Mouse (Mus musculus) liver, postnatal 0 days (tissue): ENCODE measurements around the gene Rps19bp1. TPM values are rescaled to one million over a fixed set of nuclear protein-coding genes. Genes with fewer than 3 reads are reported as not detected.

ENCODE experiments used
- ATAC-seq: fragments of 200-750 bp; cut with Nextera tagmentation; 2 replicates; pipeline ENCODE4 v1.8.0; 2017; ENCODE audit warnings: mild to moderate bottlenecking, moderate library complexity
- DNase-seq: peaks from one replicate; pipeline ENCODE4 v3.0.0-alpha.2; 2016
- H3K27ac ChIP-seq: fragments of 300-500 bp; sonication (generic); 2 replicates; pipeline ENCODE4 v1.5.1; 2014; ENCODE audit warnings: antibody characterized with exemption, moderate library complexity, mild to moderate bottlenecking, low read depth
- H3K27me3 ChIP-seq: fragments of 300-500 bp; sonication (generic); 2 replicates; pipeline ENCODE4 v1.6.1; 2014; ENCODE audit warnings: low read length, control low read depth, mixed read lengths; ENCODE audit not compliant: insufficient read depth
- H3K36me3 ChIP-seq: fragments of 300-500 bp; sonication (generic); replicated peaks from 2 replicates; pipeline ENCODE4 v1.6.1; 2014; ENCODE audit warnings: mild to moderate bottlenecking, control low read depth, low read length, moderate library complexity, mixed read lengths; ENCODE audit not compliant: insufficient read depth
- H3K4me1 ChIP-seq: fragments of 300-500 bp; sonication (generic); 2 replicates; pipeline ENCODE4 v1.6.1; 2014; ENCODE audit warnings: antibody characterized with exemption, mild to moderate bottlenecking, control low read depth; ENCODE audit not compliant: insufficient read depth
- H3K4me2 ChIP-seq: fragments of 300-500 bp; sonication (generic); 2 replicates; pipeline ENCODE4 v1.6.1; 2014; ENCODE audit warnings: low read depth, mild to moderate bottlenecking, low read length, moderate library complexity, mixed read lengths
- H3K4me3 ChIP-seq: fragments of 300-500 bp; sonication (generic); 2 replicates; pipeline ENCODE4 v1.5.1; 2014; ENCODE audit warnings: low read depth, low read length
- H3K9ac ChIP-seq: fragments of 300-500 bp; sonication (generic); replicated peaks from 2 replicates; pipeline ENCODE4 v1.6.1; 2014; ENCODE audit warnings: mild to moderate bottlenecking, moderate library complexity
- H3K9me3 ChIP-seq: fragments of 300-500 bp; sonication (generic); 2 replicates; pipeline ENCODE4 v1.6.1; 2016; ENCODE audit warnings: mild to moderate bottlenecking, control low read depth, low read length, mixed read lengths
- CTCF ChIP-seq: sonication (generic); IDR thresholded peaks from 2 replicates; pipeline ENCODE4 v1.5.1; 2016; ENCODE audit warnings: antibody characterized with exemption, low read depth
- EP300 ChIP-seq: IDR thresholded peaks from 2 replicates; pipeline ENCODE4 v1.6.1; 2016; ENCODE audit warnings: antibody characterized with exemption, low read depth, mild to moderate bottlenecking
- WGBS: fragments of 180-500 bp; shearing (Covaris S2); extraction: QIAGEN DNeasy Blood & Tissue Kit; methylation state at CpG from one replicate; pipeline ENCODE4 v1.1.7; 2014; ENCODE audit not compliant: insufficient replicate concordance; 5-methylcytosine and 5-hydroxymethylcytosine counted together
- polyA plus RNA-seq: library from polyadenylated mRNA; unstranded; fragments of >200 nt; fragmentation: Nextera tagmentation; extraction: Ambion mirVana; gene quantifications from 2 replicates; pipeline ENCODE4 v1.2.1, GENCODE M21; 2015

The Rps19bp1 gene
- polyA plus RNA-seq, 1 experiment from 2014 or later: 27.0 TPM

DNA sequence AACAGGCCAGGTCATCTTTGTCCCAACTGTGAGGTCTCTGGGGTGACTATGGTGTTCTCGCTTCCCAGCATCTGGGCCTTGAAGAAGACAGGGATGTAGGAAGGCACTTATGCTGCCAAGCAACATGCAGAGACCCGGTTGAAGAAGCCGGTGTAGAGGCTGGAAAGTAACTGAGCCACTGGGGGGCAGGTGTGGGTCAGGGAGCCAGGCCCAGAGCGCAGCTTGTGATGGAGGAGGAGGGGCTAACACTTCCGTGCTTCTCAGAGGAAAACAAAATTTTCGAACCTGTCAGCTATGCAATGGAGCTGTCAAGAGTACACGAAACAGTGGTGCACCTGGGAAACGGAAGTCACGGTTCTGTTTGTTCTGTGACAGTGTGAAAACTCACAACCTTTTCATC is 13.0 kb upstream of the Rps19bp1 start:
- DNase-seq (no peak), ATAC-seq (no peak)
- no peaks in the 10 kb centered on the region for H3K9me3 ChIP-seq
- TF ChIP-seq CTCF: 0 out of 2 replicates have a peak, but pooled peaks have one; percentile 15
- TF ChIP-seq EP300: no peak
- 40% methylated on average over 9 of the region's 9 CpGs for whole genome bisulfite sequencing
- H3K27me3 ChIP-seq: 0 out of 2 replicates have a peak, but pooled peaks cover 10% of the 10 kb centered on the region
- no peaks in the 10 kb centered on the region for H3K4me1 ChIP-seq
- no peak overlapping the region for H3K9ac ChIP-seq
- no peak overlapping the region for H3K4me2 ChIP-seq
- no peaks in the 10 kb centered on the region for H3K36me3 ChIP-seq
- no peak overlapping the region for H3K4me3 ChIP-seq
- H3K27ac ChIP-seq: no peak overlapping the region

DNA sequence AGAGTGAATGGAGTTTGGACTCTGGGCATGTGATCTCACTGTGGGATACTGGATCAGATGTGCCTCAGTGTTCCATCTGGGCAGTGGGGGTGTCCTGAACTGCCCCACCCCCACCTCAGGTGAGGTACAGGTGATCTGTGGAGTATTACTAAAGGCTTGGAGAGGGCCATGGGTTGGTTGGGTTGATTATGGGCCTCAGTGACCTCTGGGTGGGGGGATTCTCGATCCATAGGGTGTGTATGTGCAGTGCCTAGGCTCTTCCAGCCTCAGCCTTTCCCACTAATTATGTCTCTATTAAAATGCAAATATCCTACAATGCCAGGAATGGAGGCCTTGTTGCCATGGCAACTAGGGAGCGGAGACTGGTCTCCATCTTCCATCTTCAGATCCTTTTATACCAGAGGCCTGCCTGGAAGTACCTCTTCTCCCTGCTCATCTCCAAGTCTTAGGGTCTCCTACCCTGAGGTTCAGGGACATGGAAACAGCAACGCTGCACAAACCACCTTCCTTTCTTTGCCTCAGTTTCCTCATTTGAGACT is 7.8 kb upstream of the Rps19bp1 start:
- no peak overlapping the region for H3K9ac ChIP-seq
- no peaks in the 10 kb centered on the region for H3K36me3 ChIP-seq
- no peaks in the 10 kb centered on the region for H3K4me1 ChIP-seq
- peaks cover 3% of the 10 kb centered on the region; the same call in 1 of the 2 replicates for H3K9me3 ChIP-seq
- no peak for ATAC-seq
- H3K27me3 ChIP-seq: 0 out of 2 replicates have a peak, but pooled peaks cover 3% of the 10 kb centered on the region
- TF ChIP-seq EP300: no peak
- no peak for TF ChIP-seq CTCF
- 75% methylated on average over 3 of the region's 3 CpGs for WGBS
- no peak overlapping the region for H3K4me2 ChIP-seq
- no peak overlapping the region for H3K4me3 ChIP-seq
- no peak overlapping the region for H3K27ac ChIP-seq
- DNase-seq: no peak

DNA sequence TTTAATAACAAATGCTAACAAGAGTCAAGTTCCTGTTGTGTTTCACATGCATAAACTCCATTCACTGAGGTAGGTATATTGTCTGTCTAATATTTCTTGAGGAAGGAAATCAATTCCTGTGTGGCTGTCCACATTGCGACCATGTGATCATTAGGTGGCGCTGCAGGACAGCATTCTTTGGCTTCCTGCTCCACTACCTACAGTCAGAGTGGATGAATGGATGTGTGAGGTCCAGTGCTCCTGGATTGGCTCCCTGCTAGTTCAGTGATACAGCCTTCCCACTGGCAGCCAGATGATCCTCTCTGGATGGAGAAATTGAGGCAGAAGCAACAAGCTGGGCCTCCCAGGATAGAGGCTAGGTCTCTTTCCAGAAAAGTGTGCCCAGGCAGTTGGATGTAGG is 2.2 kb upstream of the Rps19bp1 start:
- peak; percentile 80 for DNase-seq
- whole genome bisulfite sequencing: 0% methylated on average over 2 of the region's 2 CpGs
- Histone ChIP-seq H3K27ac (no peak overlapping the region), H3K27me3 (no peaks in the 10 kb centered on the region), H3K4me1 (peaks cover 13% of the 10 kb centered on the region), H3K4me2 (no peak overlapping the region), H3K36me3 (no peaks in the 10 kb centered on the region), H3K4me3 (no peak overlapping the region), H3K9me3 (peaks cover 3% of the 10 kb centered on the region; the same call in 1 of the 2 replicates), H3K9ac (no peak overlapping the region)
- TF ChIP-seq CTCF (peak; percentile 96), EP300 (no peak)
- ATAC-seq: no peak

DNA sequence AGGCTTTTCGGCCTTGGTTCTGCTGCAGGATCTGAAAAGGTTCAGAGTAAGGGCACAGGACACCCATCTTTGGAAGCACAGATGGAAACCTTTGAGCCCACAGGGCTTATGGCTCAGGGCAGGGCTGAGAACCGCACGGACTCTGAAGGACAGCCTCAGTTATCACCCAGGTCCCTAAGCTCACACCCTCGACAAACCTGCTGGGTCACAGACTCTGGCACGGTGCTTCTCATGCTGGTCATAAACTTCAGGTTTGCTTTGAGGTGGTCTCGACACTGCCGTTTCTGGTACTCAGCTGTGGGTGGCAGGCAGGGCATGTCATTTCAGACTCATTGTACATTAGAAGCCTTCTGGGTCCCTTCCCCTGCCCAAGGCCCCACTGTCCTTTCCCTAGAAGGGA is 3.0 kb downstream of the Rps19bp1 start:
- 68% methylated on average over 7 of the region's 7 CpGs for WGBS
- no peak overlapping the region for H3K27ac ChIP-seq
- TF ChIP-seq EP300: no peak
- TF ChIP-seq CTCF: no peak

DNA sequence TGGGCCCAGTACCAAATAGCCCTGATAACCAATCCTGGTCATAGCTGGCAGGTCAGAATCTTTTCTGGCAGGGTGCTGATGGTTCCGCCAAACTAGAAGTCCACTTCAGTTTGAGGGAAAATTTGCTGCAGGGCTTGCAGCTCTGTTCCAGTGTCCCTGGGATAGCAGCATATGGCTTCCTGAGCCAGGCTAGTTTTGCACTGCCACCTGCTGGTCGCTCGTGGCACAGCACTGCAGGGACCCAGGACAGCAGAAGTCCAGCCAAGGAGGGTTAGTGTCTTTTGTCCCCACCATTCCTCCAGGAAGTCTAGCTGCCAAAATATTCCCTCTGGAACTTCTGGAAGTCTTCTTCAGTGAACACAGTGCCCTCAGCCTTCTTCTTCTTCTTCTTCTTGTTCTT is 3.4 kb downstream of the Rps19bp1 start:
- 14% methylated on average over 3 of the region's 3 CpGs for WGBS
- Histone ChIP-seq H3K4me3 (no peak overlapping the region), H3K27ac (no peak overlapping the region), H3K27me3 (no peaks in the 10 kb centered on the region), H3K9me3 (no peaks in the 10 kb centered on the region), H3K4me1 (peaks cover 47% of the 10 kb centered on the region), H3K4me2 (no peak overlapping the region), H3K36me3 (peaks cover 41% of the 10 kb centered on the region), H3K9ac (no peak overlapping the region)
- TF ChIP-seq EP300: no peak
- TF ChIP-seq CTCF: peak; percentile 98
- ATAC-seq (no peak), DNase-seq (peak; percentile 90)

More for the DNA sequence above, 3.0 kb downstream of the Rps19bp1 start:
- DNase-seq (no peak), ATAC-seq (no peak)
- Histone ChIP-seq H3K27me3 (no peaks in the 10 kb centered on the region), H3K9ac (no peak overlapping the region), H3K4me3 (no peak overlapping the region), H3K9me3 (no peaks in the 10 kb centered on the region), H3K4me1 (peaks cover 47% of the 10 kb centered on the region), H3K4me2 (no peak overlapping the region), H3K36me3 (peaks cover 40% of the 10 kb centered on the region)

DNA sequence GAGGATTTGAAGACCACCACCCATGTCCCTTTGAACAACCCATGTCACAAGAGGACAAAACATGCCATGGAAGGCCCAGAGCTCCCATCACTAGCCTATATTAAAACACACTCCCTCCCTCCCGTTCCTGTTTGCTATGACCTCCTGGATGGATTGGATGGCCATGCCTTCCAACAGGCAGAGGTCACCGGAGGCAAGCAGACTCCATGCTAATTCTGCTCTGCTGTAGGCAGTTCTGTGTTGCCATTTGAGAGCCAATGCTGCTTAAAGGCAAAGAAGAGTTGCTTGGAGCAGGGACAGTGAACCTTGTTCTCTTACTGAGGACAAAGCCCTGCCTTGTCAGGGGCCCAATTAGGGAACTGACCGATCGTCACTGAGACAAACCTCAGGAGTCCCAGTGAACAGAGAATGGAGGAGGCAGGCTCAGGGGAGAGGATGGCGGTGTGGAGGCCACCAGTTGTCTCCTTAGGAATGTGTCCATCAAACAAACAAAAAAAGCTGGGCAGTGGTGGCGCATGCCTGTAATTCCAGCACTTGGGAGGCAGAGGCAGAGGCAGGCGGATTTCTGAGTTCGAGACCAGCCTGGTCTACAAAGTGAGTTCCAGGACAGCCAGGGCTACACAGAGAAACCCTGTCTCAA is 4.6 kb downstream of the Rps19bp1 start:
- Histone ChIP-seq H3K9me3 (no peaks in the 10 kb centered on the region), H3K4me1 (peaks cover 46% of the 10 kb centered on the region), H3K4me2 (no peak overlapping the region), H3K36me3 (peaks cover 41% of the 10 kb centered on the region), H3K4me3 (no peak overlapping the region), H3K9ac (no peak overlapping the region), H3K27me3 (no peaks in the 10 kb centered on the region), H3K27ac (peak overlapping the region; percentile 99)
- ATAC-seq: no peak
- no peak for DNase-seq
- TF ChIP-seq EP300: no peak
- TF ChIP-seq CTCF: no peak
- 79% methylated on average over 8 of the region's 8 CpGs for WGBS
